Mouse (Mus musculus) E14TG2a.4 (cell line): Measurements from ENCODE around the gene Tmem201.

Experiments
- H3K27me3 ChIP-seq: 2 replicates; pipeline ENCODE4 v1.6.1; 2014; ENCODE audit warnings: low read length, control low read depth; ENCODE audit not compliant: insufficient read depth
- H3K36me3 ChIP-seq: 2 replicates; pipeline ENCODE4 v1.6.1; 2014; ENCODE audit warnings: low read length, control low read depth; ENCODE audit not compliant: insufficient read depth
- H3K4me1 ChIP-seq: replicated peaks from 2 replicates; pipeline ENCODE4 v1.6.1; 2014; ENCODE audit warnings: low read depth, low read length, control low read depth
- H3K4me3 ChIP-seq: replicated peaks from 2 replicates; pipeline ENCODE4 v1.5.1; 2014; ENCODE audit warnings: mild to moderate bottlenecking, low read length
- H3K9me3 ChIP-seq: 2 replicates; pipeline ENCODE4 v1.6.1; 2014; ENCODE audit warnings: low read length, control low read depth
- CTCF ChIP-seq: conservative IDR thresholded peaks from 2 replicates; pipeline ENCODE4 v1.5.1; 2014; ENCODE audit warnings: low read length
- NANOG ChIP-seq: IDR thresholded peaks from 2 replicates; pipeline ENCODE4 v1.6.1; 2014; ENCODE audit warnings: borderline replicate concordance, low read length, mixed read lengths
- POU5F1 ChIP-seq: IDR thresholded peaks from 2 replicates; pipeline ENCODE4 v1.6.1; 2014; ENCODE audit warnings: low read length, borderline replicate concordance

Tmem201 gene

DNA sequence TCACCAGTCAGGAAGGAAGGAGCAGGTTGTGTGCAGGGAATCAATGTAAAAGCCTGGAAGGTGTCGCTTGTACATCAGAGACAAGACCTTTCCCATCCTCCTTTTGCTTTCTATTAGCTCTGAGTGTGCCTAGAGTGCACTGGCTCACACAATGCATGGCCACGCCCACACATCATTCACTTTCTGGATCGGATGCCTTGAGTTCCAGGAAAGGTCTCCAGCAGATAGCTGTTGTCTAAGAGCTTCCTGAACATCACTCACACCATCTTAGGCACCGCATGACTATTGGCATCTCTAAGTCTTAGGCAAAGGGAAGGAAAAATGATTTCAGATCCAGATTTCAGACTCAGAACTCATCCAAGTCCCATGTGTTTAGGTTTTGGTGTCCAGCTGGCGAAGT is 1.6 kb upstream of the Tmem201 start:
- Histone ChIP-seq H3K27me3 (no peaks in the 10 kb centered on the region), H3K9me3 (no peaks in the 10 kb centered on the region), H3K4me1 (peaks cover 79% of the 10 kb centered on the region), H3K36me3 (peaks cover 46% of the 10 kb centered on the region), H3K4me3 (no peak overlapping the region)
- TF ChIP-seq CTCF (no peak), NANOG (no peak; the same call in 1 of the 2 replicates), POU5F1 (no peak)

DNA sequence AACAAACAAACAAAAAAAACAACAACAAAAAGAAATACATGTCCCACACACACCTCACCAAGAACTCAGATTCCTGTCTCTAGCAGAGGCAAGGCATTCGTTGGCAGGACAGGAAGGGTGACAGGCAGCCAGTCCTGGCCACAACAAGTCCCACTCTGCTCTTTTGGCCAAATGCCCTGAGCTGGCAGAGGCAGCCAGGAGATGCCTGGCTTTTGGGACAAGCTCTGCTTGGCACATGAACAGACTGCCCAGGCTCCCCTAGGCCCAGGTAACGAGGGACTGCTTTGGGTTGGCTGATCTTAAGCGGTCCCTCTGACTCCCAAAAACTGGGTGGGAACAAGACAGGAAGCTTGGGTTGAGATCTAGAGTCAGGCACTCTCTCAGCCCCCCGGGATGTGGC is 1.3 kb downstream of the Tmem201 start:
- Histone ChIP-seq H3K4me3 (peak overlapping the region; percentile 96), H3K36me3 (peaks cover 44% of the 10 kb centered on the region), H3K4me1 (peaks cover 83% of the 10 kb centered on the region), H3K27me3 (no peaks in the 10 kb centered on the region), H3K9me3 (no peaks in the 10 kb centered on the region)
- TF ChIP-seq CTCF, result no peak

DNA sequence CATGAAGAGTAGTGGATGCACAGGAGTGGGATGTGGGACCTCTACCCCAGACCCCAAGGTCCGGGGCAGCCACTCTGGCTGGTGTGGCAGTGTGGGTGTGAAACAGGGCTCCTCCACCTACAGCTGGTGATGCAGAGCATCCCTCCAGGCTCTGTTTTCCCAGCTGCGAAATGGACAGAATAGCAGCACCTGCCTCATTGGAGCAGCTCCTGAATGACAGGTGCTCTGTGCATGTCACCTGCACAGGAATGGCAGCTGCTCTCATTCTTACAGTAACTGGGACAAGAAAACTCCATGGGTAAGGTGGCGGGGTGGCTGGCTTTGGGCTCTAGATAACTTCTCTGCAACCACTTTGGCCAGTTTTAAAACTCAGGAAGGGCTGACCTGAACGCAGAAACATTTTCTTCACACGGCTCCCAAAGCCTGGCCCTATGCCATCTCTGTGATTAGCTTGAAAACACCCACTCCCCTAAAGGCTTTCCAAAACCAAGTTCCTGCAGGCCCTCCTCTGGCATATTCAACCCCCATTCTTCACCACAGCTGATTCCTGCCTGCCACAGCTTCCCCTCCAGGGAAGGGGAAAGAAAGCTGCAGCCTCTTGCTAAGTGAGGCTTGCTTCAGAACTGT is 2.1 kb downstream of the Tmem201 start:
- Histone ChIP-seq H3K4me1 (peaks cover 89% of the 10 kb centered on the region), H3K4me3 (0 out of 2 replicates have a peak overlapping the region, but pooled peaks have one; percentile 30), H3K9me3 (no peaks in the 10 kb centered on the region), H3K27me3 (no peaks in the 10 kb centered on the region), H3K36me3 (peaks cover 44% of the 10 kb centered on the region)
- no peak for TF ChIP-seq CTCF
- TF ChIP-seq POU5F1, result no peak
- TF ChIP-seq NANOG, result no peak

DNA sequence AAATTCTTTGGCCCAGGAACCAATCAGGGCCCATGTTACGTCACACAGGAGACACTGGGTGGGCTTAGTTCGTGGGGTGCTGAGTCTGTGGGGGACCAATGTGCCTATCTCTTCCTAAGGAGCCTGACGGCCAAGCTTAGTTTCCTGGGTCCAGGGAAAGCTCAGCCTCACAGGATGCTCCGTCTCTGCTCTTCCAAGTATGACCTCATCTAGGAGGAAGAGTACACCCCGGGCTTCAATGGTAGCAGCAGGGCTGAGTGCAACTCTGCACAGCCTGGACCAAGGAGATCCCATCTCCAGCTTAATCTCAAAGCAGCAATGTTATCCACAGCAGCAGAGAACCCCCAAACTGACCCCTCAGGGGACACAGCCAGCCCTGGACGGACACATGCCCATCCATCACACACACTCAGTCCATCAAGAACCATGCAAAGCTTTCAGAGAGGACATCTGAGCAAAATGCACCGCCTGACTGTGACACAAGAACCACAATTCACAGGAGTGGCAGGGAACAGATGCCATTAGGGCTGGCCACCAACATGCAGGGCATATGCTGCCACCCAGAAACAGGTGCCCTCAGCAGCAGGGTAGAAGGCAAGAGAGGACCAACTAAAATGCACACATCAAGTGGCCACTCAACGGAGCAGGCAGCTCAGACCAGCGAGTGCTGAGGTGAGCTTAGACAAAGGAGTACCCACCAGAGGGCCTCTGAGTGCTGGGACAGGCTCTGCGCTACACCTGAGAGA is 2.9 kb downstream of the Tmem201 start:
- no peaks in the 10 kb centered on the region for H3K9me3 ChIP-seq
- H3K4me1 ChIP-seq, result peaks cover 88% of the 10 kb centered on the region
- TF ChIP-seq NANOG, result no peak
- no peak for TF ChIP-seq POU5F1
- TF ChIP-seq CTCF, result no peak
- H3K4me3 ChIP-seq, result no peak overlapping the region
- H3K27me3 ChIP-seq, result no peaks in the 10 kb centered on the region
- peaks cover 53% of the 10 kb centered on the region for H3K36me3 ChIP-seq

DNA sequence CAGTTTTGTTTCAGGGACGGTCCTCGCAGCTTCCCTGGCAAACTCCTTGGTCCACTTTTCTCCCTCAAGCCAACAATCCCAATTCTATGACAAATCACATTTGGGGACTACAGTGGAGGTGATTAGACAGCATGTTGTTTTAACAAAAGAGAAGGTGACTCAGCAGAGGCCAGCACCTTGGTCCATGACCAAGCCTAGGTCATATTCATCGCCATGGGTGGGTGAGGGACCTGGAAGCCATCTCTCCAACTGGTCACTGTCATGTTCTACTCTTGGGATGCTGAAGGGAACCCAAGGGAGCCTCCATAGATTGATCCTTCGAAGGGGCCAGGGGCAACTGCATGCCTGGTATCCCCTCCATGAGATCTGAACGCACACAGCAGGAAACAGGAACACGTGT is 3.6 kb downstream of the Tmem201 start:
- no peak for TF ChIP-seq NANOG
- no peak for TF ChIP-seq POU5F1
- TF ChIP-seq CTCF, result no peak
- Histone ChIP-seq H3K4me1 (peaks cover 88% of the 10 kb centered on the region), H3K4me3 (peak overlapping the region; percentile 37; the same call in 1 of the 2 replicates), H3K36me3 (peaks cover 59% of the 10 kb centered on the region), H3K27me3 (no peaks in the 10 kb centered on the region), H3K9me3 (no peaks in the 10 kb centered on the region)

DNA sequence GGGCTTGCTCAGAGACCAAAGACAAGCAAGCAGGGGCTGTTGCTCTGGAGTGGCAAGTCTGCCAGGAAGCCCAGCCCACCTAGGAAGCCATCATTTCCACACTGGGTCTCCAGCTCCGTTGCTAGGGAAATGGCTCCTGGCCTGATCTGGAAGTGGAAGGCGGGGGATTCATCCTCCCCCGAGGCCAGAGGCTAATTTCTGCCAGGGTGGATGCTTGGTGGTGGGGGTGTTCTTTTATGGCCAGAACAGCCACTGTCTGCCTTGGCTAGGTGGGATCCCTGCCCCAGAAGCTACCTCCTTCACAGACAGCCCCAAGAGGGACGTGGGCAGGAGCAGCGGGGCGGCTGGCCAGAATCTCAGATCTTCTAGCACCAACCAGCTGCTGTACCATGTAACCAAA is 4.1 kb downstream of the Tmem201 start:
- Histone ChIP-seq H3K4me1 (peaks cover 90% of the 10 kb centered on the region), H3K9me3 (no peaks in the 10 kb centered on the region), H3K4me3 (peak overlapping the region; percentile 37; the same call in 1 of the 2 replicates), H3K27me3 (no peaks in the 10 kb centered on the region), H3K36me3 (peaks cover 64% of the 10 kb centered on the region)
- TF ChIP-seq NANOG (no peak), CTCF (no peak), POU5F1 (no peak)

DNA sequence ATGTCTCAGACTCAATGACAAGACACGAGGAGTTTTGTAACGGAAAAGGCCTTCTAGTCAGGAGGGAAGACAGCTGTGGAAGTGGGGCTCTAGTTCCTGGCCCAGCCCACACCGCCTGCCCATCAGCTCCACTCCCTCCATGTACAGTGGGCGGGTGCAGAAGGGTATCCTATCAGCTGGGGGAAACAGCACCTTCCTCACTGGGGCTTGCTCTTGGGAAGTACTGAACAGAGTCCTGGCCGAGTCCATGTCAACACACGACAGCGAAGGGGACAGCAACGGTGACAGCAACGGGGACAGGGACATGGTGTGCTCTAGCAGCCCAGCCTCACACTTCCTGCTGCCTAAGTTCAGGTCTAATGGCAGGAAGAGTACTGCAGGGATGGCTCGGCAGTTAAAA is 5.0 kb downstream of the Tmem201 start:
- no peak for TF ChIP-seq NANOG
- TF ChIP-seq CTCF, result no peak
- no peak for TF ChIP-seq POU5F1
- no peaks in the 10 kb centered on the region for H3K27me3 ChIP-seq
- peaks cover 90% of the 10 kb centered on the region for H3K4me1 ChIP-seq
- H3K36me3 ChIP-seq, result peaks cover 74% of the 10 kb centered on the region
- H3K9me3 ChIP-seq, result no peaks in the 10 kb centered on the region
- H3K4me3 ChIP-seq, result no peak overlapping the region

DNA sequence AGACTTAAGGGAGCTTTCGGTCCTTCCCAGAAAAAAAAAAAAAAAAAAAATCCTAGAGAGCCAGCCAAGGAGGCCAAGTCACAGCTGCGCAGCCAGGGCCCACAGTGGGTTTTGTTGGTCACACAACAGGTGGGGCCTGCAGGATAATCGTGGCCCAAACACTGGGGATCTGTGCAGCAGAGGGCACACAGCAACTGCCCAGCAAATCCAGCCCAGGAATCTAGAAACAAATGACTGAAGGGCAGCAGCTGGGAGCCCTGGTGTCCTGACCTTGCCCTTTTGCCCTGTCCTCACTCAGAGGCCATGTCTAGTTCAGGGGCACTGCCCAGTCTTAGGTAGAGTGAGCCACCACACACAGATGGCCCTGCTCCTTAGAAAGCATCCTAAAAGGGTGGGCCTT is 5.5 kb downstream of the Tmem201 start:
- H3K27me3 ChIP-seq, result no peaks in the 10 kb centered on the region
- H3K36me3 ChIP-seq, result peaks cover 79% of the 10 kb centered on the region
- H3K4me3 ChIP-seq, result no peak overlapping the region
- TF ChIP-seq POU5F1 (no peak), CTCF (no peak), NANOG (no peak)
- peaks cover 95% of the 10 kb centered on the region for H3K4me1 ChIP-seq
- H3K9me3 ChIP-seq, result no peaks in the 10 kb centered on the region

DNA sequence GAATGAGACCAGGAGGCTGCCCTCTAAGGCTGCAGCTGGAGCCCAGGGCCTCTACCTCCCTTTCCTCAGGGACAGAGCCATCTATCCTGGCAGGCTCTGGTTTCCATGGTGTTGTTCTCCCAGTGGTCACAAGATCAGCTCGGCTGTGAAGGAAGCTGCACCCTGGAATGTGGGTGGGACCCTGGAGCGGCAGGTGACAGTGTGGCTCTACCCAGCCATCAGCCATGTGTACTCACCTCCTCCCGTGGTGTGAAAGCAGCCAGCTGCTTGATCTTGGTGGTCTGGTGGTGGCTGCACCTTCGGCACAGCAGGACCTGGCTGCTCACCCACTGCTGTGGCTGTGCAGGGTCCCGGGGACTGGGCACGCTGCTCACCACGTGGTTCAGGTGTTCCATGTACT is 7.0 kb downstream of the Tmem201 start:
- Histone ChIP-seq H3K27me3 (no peaks in the 10 kb centered on the region), H3K9me3 (no peaks in the 10 kb centered on the region), H3K4me1 (peaks cover 95% of the 10 kb centered on the region), H3K36me3 (peaks cover 89% of the 10 kb centered on the region), H3K4me3 (peak overlapping the region; percentile 35)
- TF ChIP-seq POU5F1 (no peak), CTCF (no peak), NANOG (no peak)
